8 mouse cellular contexts compared by ENCODE assay signal in genomic region chr19:6980381-6981093, GRCm38 (mm10). TPM values are rescaled to one million over a fixed set of nuclear protein-coding genes. Genes with fewer than 3 reads are reported as not detected.
A peak's percentile ranks its signal among the peaks of the same experiment; 100 is the strongest.
DNase-seq lines count a peak whose midpoint lies in the region; ATAC-seq and TF ChIP-seq lines count a peak whose summit lies in the region.

Gene Fkbp2, minus strand, starts transcription at chr19:6980501.

- H3K9ac ChIP-seq in MEL (ENCODE audit: control insufficient read depth, low read depth, low read length, poor library complexity, severe bottlenecking): peak within 1 kb of the TSS; percentile 75
- H3K9ac ChIP-seq in forebrain, postnatal 0 days: peak within 1 kb of the TSS; percentile 74
- peak within 1 kb of the TSS; percentile 87 for H3K9ac ChIP-seq in lung, embryonic 15.5 days

- H3K4me3 ChIP-seq in MEL (ENCODE audit: control insufficient read depth in 1 of 2, insufficient read depth in 1 of 2, low read depth in 2 of 2, low read length in 2 of 2): peak within 1 kb of the TSS; percentile 60 to 77
- peak within 1 kb of the TSS; percentile 92 for H3K4me3 ChIP-seq in cerebellum, adult 2 months (replicated peaks; ENCODE audit: insufficient read depth, low read depth, low read length)
- peak within 1 kb of the TSS; percentile 55 for H3K4me3 ChIP-seq in forebrain, postnatal 0 days (ENCODE audit: low read depth, low read length)
- peak within 1 kb of the TSS; percentile 82 for H3K4me3 ChIP-seq in lung, embryonic 15.5 days

- peaks cover 0 to 23% of the 10 kb centered on the region in 2 experiments; a peak in 2 of 4 replicates for H3K36me3 ChIP-seq in MEL (ENCODE audit: control insufficient read depth in 1 of 2, insufficient read depth in 2 of 2, low read length in 2 of 2)
- H3K36me3 ChIP-seq in forebrain, postnatal 0 days (ENCODE audit: insufficient read depth): peaks cover 30% of the 10 kb centered on the region
- H3K36me3 ChIP-seq in lung, embryonic 15.5 days: peaks cover 46% of the 10 kb centered on the region

- no peak for TF ChIP-seq RAD21 in MEL (IDR thresholded peaks at IDR 0.05; ENCODE audit: low read depth, low read length)

- TF ChIP-seq EP300 in MEL (IDR thresholded peaks at IDR 0.05; ENCODE audit: low read depth in 1 of 2, low read length in 2 of 2): 0 out of 4 replicates have a peak, but pooled peaks of 1 of the 2 experiments have one; percentile 16

- H3K79me2 ChIP-seq in MEL (ENCODE audit: control insufficient read depth, insufficient read depth, low read length, poor library complexity): peaks cover 35% of the 10 kb centered on the region

- DNase-seq in MEL (ENCODE audit: low read depth, low spot score): peak; percentile 98
- peak; percentile 99 to 100 for DNase-seq in cerebellum, adult 2 months
- peak; percentile 100 for DNase-seq in forebrain, postnatal 0 days
- peak; percentile 99 for DNase-seq in heart, postnatal 4 days
- peak; percentile 98 to 99 for DNase-seq in layer of hippocampus, adult 8-10 months (ENCODE audit: low spot score in 2 of 2)
- peak; percentile 98 for DNase-seq in ovary, adult 18-20 months (ENCODE audit: low spot score)
- DNase-seq in thymus, postnatal 10 days (ENCODE audit: low spot score in 2 of 2): peak; percentile 98

- WGBS in cerebellum, adult 2 months: 2% methylated on average over 38 of the region's 38 CpGs
- 2% methylated on average over 38 of the region's 38 CpGs for WGBS in forebrain, postnatal 0 days
- WGBS in lung, embryonic 15.5 days: 1% methylated on average over 38 of the region's 38 CpGs

- TF ChIP-seq CTCF in MEL (IDR thresholded peaks at IDR 0.05 in 2 of 3, conservative IDR thresholded peaks at IDR 0.05 in 1 of 3; ENCODE audit: control insufficient read depth in 1 of 3, insufficient read depth in 1 of 3, low read depth in 2 of 3, low read length in 3 of 3, poor library complexity in 1 of 3, severe bottlenecking in 1 of 3): no peak
- no peak for TF ChIP-seq CTCF in cerebellum, adult 2 months (IDR thresholded peaks at IDR 0.05; ENCODE audit: borderline replicate concordance, insufficient read depth, low read depth, low read length)
- no peak for TF ChIP-seq CTCF in forebrain, postnatal 0 days (IDR thresholded peaks at IDR 0.05; ENCODE audit: low read depth)

- ATAC-seq in forebrain, postnatal 0 days: peak; percentile 88
- ATAC-seq in lung, embryonic 15.5 days (ENCODE audit: borderline replicate concordance, extremely low read depth, low FRiP score, low TSS enrichment): peak; percentile 91

- H3K9me3 ChIP-seq in MEL (replicated peaks; ENCODE audit: insufficient read depth, low read length): no peaks in the 10 kb centered on the region
- no peaks in the 10 kb centered on the region for H3K9me3 ChIP-seq in forebrain, postnatal 0 days (ENCODE audit: low read length)
- H3K9me3 ChIP-seq in lung, embryonic 15.5 days: no peaks in the 10 kb centered on the region

- H3K4me1 ChIP-seq in MEL (ENCODE audit: control insufficient read depth in 1 of 2, insufficient read depth in 2 of 2, low read length in 2 of 2): peaks cover 0 to 19% of the 10 kb centered on the region in 2 experiments; a peak in 2 of 4 replicates
- H3K4me1 ChIP-seq in cerebellum, adult 2 months (ENCODE audit: control insufficient read depth, insufficient read depth, low read length): peaks cover 8% of the 10 kb centered on the region; the same call in 1 of the 2 replicates
- peaks cover 9% of the 10 kb centered on the region for H3K4me1 ChIP-seq in forebrain, postnatal 0 days (ENCODE audit: insufficient read depth)
- peaks cover 41% of the 10 kb centered on the region for H3K4me1 ChIP-seq in lung, embryonic 15.5 days

- H3K27me3 ChIP-seq in MEL (ENCODE audit: control insufficient read depth in 1 of 2, insufficient read depth in 2 of 2, low read length in 2 of 2): no peaks in the 10 kb centered on the region
- H3K27me3 ChIP-seq in cerebellum, adult 2 months (ENCODE audit: control insufficient read depth, insufficient read depth, low read length): no peaks in the 10 kb centered on the region
- H3K27me3 ChIP-seq in forebrain, postnatal 0 days (ENCODE audit: insufficient read depth, low read length): no peaks in the 10 kb centered on the region
- H3K27me3 ChIP-seq in lung, embryonic 15.5 days: no peaks in the 10 kb centered on the region

- TF ChIP-seq POLR2A in MEL (IDR thresholded peaks at IDR 0.05; ENCODE audit: control insufficient read depth in 1 of 2, insufficient read depth in 1 of 2, low read depth in 1 of 2, low read length in 2 of 2, poor library complexity in 1 of 2): peak; percentile 90 to 97
- peak; percentile 96 for TF ChIP-seq POLR2A in cerebellum, adult 2 months (IDR thresholded peaks at IDR 0.05; ENCODE audit: borderline replicate concordance, insufficient read depth, low read length)

- H3K4me2 ChIP-seq in forebrain, postnatal 0 days (ENCODE audit: low read depth): peak within 1 kb of the TSS; percentile 77
- peak within 1 kb of the TSS; percentile 78 for H3K4me2 ChIP-seq in lung, embryonic 15.5 days

- peak within 1 kb of the TSS; percentile 74 for H3K27ac ChIP-seq in MEL (ENCODE audit: control insufficient read depth, low read depth, low read length)
- peak within 1 kb of the TSS; percentile 68 for H3K27ac ChIP-seq in cerebellum, adult 2 months (ENCODE audit: insufficient read depth, low read length)
- peak within 1 kb of the TSS; percentile 87 for H3K27ac ChIP-seq in forebrain, postnatal 0 days (ENCODE audit: low read depth, low read length)
- peak within 1 kb of the TSS; percentile 95 for H3K27ac ChIP-seq in lung, embryonic 15.5 days

TF ChIP-seq in MEL, 35 proteins besides CTCF, POLR2A, EP300 and RAD21:
- peak; percentile 43; the same call in 1 of the 2 replicates for TF ChIP-seq KAT2A (conservative IDR thresholded peaks at IDR 0.05; ENCODE audit: low read depth, low read length)
- TF ChIP-seq ELF1 (IDR thresholded peaks at IDR 0.05; ENCODE audit: low read depth, low read length): peak; percentile 91
- TF ChIP-seq SMC3 (IDR thresholded peaks at IDR 0.05; ENCODE audit: low read depth, low read length): no peak
- TF ChIP-seq SIN3A (IDR thresholded peaks at IDR 0.05; ENCODE audit: low read length): peak; percentile 92
- TF ChIP-seq ZKSCAN1 (IDR thresholded peaks at IDR 0.05; ENCODE audit: low read depth, low read length): no peak
- TF ChIP-seq BHLHE40 (IDR thresholded peaks at IDR 0.05; ENCODE audit: borderline replicate concordance, low read depth, low read length): no peak
- peak; percentile 79; the same call in 1 of the 2 replicates for TF ChIP-seq MAZ (IDR thresholded peaks at IDR 0.05; ENCODE audit: low read depth, low read length)
- TF ChIP-seq ZNF384 (IDR thresholded peaks at IDR 0.05; ENCODE audit: low read depth, low read length): no peak
- peak; percentile 72 for TF ChIP-seq MYC (IDR thresholded peaks at IDR 0.05; ENCODE audit: low read depth, low read length)
- no peak for TF ChIP-seq MYB (IDR thresholded peaks at IDR 0.05; ENCODE audit: low read depth, low read length)
- TF ChIP-seq NELFE (IDR thresholded peaks at IDR 0.05; ENCODE audit: low read depth, low read length): peak; percentile 99
- peak; percentile 52; the same call in 1 of the 2 replicates for TF ChIP-seq TCF12 (IDR thresholded peaks at IDR 0.05; ENCODE audit: low read depth, low read length)
- peak; percentile 94 for TF ChIP-seq TBP (IDR thresholded peaks at IDR 0.05; ENCODE audit: low read depth, low read length)
- TF ChIP-seq POLR2AphosphoS5 (IDR thresholded peaks at IDR 0.05; ENCODE audit: borderline replicate concordance, low read depth, low read length): peak; percentile 46; the same call in 1 of the 2 replicates
- peak; percentile 87 for TF ChIP-seq MXI1 (IDR thresholded peaks at IDR 0.05; ENCODE audit: low read depth, low read length)
- TF ChIP-seq CHD2 (IDR thresholded peaks at IDR 0.05; ENCODE audit: low read length): peak; percentile 30; the same call in 1 of the 2 replicates
- no peak for TF ChIP-seq JUND (IDR thresholded peaks at IDR 0.05; ENCODE audit: low read depth, low read length)
- peak; percentile 83 for TF ChIP-seq HCFC1 (IDR thresholded peaks at IDR 0.05; ENCODE audit: low read depth, low read length)
- no peak for TF ChIP-seq GATA1 (IDR thresholded peaks at IDR 0.05; ENCODE audit: low read depth, low read length)
- TF ChIP-seq MEF2A (IDR thresholded peaks at IDR 0.05; ENCODE audit: extremely low read depth, insufficient replicate concordance, low read depth, low read length, poor library complexity, severe bottlenecking): no peak
- TF ChIP-seq UBTF (IDR thresholded peaks at IDR 0.05; ENCODE audit: borderline replicate concordance, insufficient read depth, low read depth, low read length): no peak
- peak; percentile 49; the same call in 1 of the 2 replicates for TF ChIP-seq ETS1 (IDR thresholded peaks at IDR 0.05; ENCODE audit: low read depth, low read length)
- TF ChIP-seq POLR2AphosphoS2 (IDR thresholded peaks at IDR 0.05; ENCODE audit: low read length): peak; percentile 97
- no peak; the same call in 1 of the 2 replicates for TF ChIP-seq USF1 (IDR thresholded peaks at IDR 0.05; ENCODE audit: low read depth, low read length)
- TF ChIP-seq TAL1 (IDR thresholded peaks at IDR 0.05; ENCODE audit: low read length): no peak
- no peak for TF ChIP-seq CHD1 (IDR thresholded peaks at IDR 0.05; ENCODE audit: low read depth, low read length)
- TF ChIP-seq NRF1 (IDR thresholded peaks at IDR 0.05; ENCODE audit: insufficient read depth, low read depth, low read length, poor library complexity, severe bottlenecking): peak; percentile 84
- TF ChIP-seq ZMIZ1 (IDR thresholded peaks at IDR 0.05; ENCODE audit: low read depth, low read length): peak; percentile 96
- peak; percentile 61; the same call in 1 of the 2 replicates for TF ChIP-seq E2F4 (IDR thresholded peaks at IDR 0.05; ENCODE audit: borderline replicate concordance, low read depth, low read length)
- peak; percentile 65; the same call in 1 of the 2 replicates for TF ChIP-seq MAX (IDR thresholded peaks at IDR 0.05; ENCODE audit: low read length)

RNA-seq across cellular contexts. Expression of gene Fkbp2, which starts in this region (rescaled TPM):
- 51.4 and 53.9 TPM in 2 replicates for total RNA-seq in MEL (2012; rRNA removed)
- 100 to 1,000 TPM in 1 of 2 experiments, not detected in 1; 167 TPM for polyA plus RNA-seq in MEL (2012; ENCODE audit: insufficient read depth in 1 of 2, insufficient read length in 2 of 2, low read depth in 1 of 2, low replicate concordance in 2 of 2, missing spikeins in 1 of 2)
- polyA plus RNA-seq in cerebellum, adult 2 months (2012; rRNA removed): 214 and 257 TPM in 2 replicates
- total RNA-seq in forebrain, postnatal 0 days (2014; rRNA removed): 23.5 and 26.8 TPM in 2 replicates
- polyA plus RNA-seq in forebrain, postnatal 0 days (2015; fragmentation: Nextera tagmentation; extraction: Ambion mirVana): 102 and 106 TPM in 2 replicates
- total RNA-seq in heart, postnatal 4 days (2021): 10 to 100 TPM; 23.5 to 26.6 TPM
- 100 to 1,000 TPM in 1 of 4 experiments, 10 to 100 TPM in 3; 63.5 to 104 (median 83.1) TPM for total RNA-seq in layer of hippocampus, adult 8-10 months (2022)
- 121 and 126 TPM in 2 replicates for polyA plus RNA-seq in lung, embryonic 15.5 days (2015; fragmentation: Nextera tagmentation; extraction: Ambion mirVana)

Comparison
In these comparisons a context has a peak if more than half of its experiments do, and no peak if none do; other contexts are left out.
1. Peak in every context shown above with its lines: DNase-seq, ATAC-seq, H3K4me3 ChIP-seq and H3K27ac ChIP-seq.